Mouse (Mus musculus): ENCODE measurements around the gene Rtl10. TPM values are rescaled to one million over a fixed set of nuclear protein-coding genes. Genes with fewer than 3 reads are reported as not detected.
"Not testable (repeated sequence)": the region's sequence is repeated elsewhere in the genome, so short reads cannot be mapped to it uniquely, and the experiment has no call there.

Gene Rtl10
- polyA plus RNA-seq, 1 experiment from 2014 or later, result 2.9 TPM

- Histone ChIP-seq H3K9ac (no peak overlapping the region), H3K4me2 (no peak overlapping the region), H3K4me3 (no peak overlapping the region), H3K9me3 (no peaks in the 10 kb centered on the region), H3K27ac (replicated peaks) (no peak overlapping the region), H3K27me3 (no peaks in the 10 kb centered on the region), H3K36me3 (no peaks in the 10 kb centered on the region), H3K4me1 (replicated peaks) (no peaks in the 10 kb centered on the region)
- 77% methylated on average over 6 of the region's 6 CpGs for WGBS
- no peak for ATAC-seq (ENCODE audit: low FRiP score, low read depth)
Observed at GRCm38 (mm10) chr16:18513508-18513907, 14.8 kb downstream of the Rtl10 start.

DNA sequence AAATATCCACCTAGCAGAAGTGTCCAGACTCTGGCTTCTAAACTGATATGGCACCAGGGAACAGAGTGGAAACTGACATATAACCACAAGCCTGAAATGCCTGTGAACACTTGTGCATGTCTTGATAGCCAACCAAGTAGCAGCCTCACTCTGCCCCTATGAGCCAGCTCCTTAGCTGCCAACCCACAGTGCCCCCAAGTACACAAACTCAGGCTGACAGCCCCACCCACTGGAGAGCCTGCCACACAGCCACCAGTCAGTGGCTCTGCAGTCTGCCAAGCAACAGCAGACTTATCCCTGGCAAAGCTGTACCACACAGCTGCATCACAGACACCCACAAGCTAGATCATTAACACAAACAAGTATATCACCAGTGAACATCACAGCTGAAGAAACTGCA lies 19.4 kb downstream of the Rtl10 start:
- Histone ChIP-seq H3K27me3 (no peaks in the 10 kb centered on the region), H3K9me3 (no peaks in the 10 kb centered on the region), H3K9ac (no peak overlapping the region), H3K4me2 (no peak overlapping the region), H3K4me3 (no peak overlapping the region), H3K4me1 (replicated peaks) (no peaks in the 10 kb centered on the region), H3K27ac (replicated peaks) (no peak overlapping the region), H3K36me3 (no peaks in the 10 kb centered on the region)
- ATAC-seq (ENCODE audit: low FRiP score, low read depth), result no peak

DNA sequence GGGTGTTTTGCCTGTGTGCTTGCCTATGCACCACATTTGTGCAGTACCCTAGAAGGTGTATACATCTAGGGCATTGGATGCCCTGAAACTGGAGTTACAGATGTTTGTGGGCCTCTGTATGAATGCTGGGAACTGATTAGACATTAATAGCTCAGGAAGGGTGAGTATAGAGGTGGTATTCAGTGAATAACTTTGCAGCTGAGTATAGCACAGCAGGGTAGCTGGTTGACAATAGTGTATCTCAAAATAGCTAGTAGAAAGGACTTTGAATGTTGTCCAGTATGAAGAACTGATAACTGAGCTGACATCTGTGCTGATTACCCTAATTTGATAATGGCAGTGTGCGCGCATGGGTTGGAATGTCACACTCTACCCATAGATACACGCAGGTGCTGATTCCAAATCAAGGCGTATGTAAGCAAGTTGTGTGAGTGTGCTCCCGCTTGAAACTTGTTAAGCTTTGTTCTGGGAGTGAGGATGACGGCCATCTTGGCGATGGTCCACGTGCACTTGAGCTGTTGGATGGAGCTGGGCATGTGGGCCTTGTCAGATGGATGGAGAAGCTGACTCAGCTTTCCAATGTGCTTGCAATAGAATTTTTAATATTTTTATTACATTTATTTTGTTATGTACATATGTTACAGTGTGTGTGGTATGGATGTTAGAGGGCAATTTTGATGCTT lies 25.0 kb downstream of the Rtl10 start:
- Histone ChIP-seq H3K4me2 (no peak overlapping the region), H3K4me3 (no peak overlapping the region), H3K27me3 (no peaks in the 10 kb centered on the region), H3K9me3 (no peaks in the 10 kb centered on the region), H3K4me1 (replicated peaks) (no peaks in the 10 kb centered on the region), H3K27ac (replicated peaks) (no peak overlapping the region), H3K9ac (no peak overlapping the region), H3K36me3 (no peaks in the 10 kb centered on the region)
- no peak for ATAC-seq (ENCODE audit: low FRiP score, low read depth)
- 89% methylated on average over 8 of the region's 8 CpGs for WGBS

GRCm38 (mm10) chr16:18528656-18529055 lies 30.0 kb downstream of the Rtl10 start:
- no peaks in the 10 kb centered on the region for H3K36me3 ChIP-seq
- 86% methylated on average over 5 of the region's 5 CpGs for WGBS
- H3K27me3 ChIP-seq, result no peaks in the 10 kb centered on the region
- H3K9ac ChIP-seq, result no peak overlapping the region
- no peaks in the 10 kb centered on the region for H3K4me1 ChIP-seq (replicated peaks)
- H3K9me3 ChIP-seq, result no peaks in the 10 kb centered on the region
- no peak overlapping the region for H3K4me2 ChIP-seq
- ATAC-seq (ENCODE audit: low FRiP score, low read depth), result no peak
- H3K27ac ChIP-seq (replicated peaks), result no peak overlapping the region
- H3K4me3 ChIP-seq, result no peak overlapping the region

DNA sequence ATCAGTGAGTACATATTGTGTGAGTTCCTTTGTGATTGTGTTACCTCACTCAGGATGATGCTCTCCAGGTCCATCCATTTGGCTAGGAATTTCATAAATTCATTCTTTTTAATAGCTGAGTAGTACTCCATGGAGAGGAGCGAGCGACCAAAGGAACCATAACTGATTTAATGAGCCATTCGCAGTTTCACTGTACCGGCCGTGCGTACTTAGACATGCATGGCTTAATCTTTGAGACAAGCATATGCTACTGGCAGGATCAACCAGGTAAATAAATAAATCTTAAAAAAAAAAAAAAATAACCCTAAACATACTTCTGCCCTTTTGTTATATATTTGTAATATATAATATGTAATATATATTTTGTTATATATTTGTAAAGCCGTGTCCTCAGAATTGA lies 34.4 kb downstream of the Rtl10 start:
- 94% methylated on average over 7 of the region's 7 CpGs for WGBS
- peak; percentile 98 for ATAC-seq (ENCODE audit: low FRiP score, low read depth)
- not testable (repeated sequence) for H3K9ac ChIP-seq; H3K27ac ChIP-seq (replicated peaks); H3K4me3 ChIP-seq; H3K4me2 ChIP-seq; H3K27me3 ChIP-seq; H3K4me1 ChIP-seq (replicated peaks); H3K36me3 ChIP-seq; H3K9me3 ChIP-seq

DNA sequence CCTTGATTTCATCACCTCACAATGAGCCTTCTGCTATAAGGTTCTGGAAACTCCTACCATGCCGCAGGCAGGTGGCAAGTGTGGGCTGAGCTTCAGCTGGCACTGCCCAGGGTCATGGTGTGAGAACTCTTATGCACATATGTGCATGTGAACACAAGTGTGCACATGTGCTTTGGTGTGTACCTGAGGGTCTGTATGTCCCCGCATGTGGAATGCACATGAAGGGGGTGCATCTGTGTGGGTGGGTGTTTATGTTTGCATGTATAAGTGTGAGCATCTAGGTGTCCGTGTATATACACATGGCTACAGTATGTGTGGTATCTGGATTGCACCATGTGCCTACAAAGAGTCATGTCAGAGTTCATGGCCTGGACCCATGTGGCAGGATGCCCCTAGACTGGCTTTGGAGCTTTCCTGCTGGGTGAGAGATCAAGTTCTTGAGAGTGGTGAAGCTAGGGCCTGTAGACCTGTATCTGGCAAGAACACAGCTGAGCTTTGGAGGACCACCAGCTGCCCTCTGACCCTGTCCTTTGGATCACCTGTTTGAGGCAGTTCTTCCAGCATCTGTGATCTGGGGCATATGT lies 38.8 kb downstream of the Rtl10 start:
- no peaks in the 10 kb centered on the region for H3K36me3 ChIP-seq
- no peak overlapping the region for H3K27ac ChIP-seq (replicated peaks)
- no peak for ATAC-seq (ENCODE audit: low FRiP score, low read depth)
- no peak overlapping the region for H3K9ac ChIP-seq
- no peak overlapping the region for H3K4me2 ChIP-seq
- no peaks in the 10 kb centered on the region for H3K27me3 ChIP-seq
- H3K4me3 ChIP-seq, result no peak overlapping the region
- 82% methylated on average over 3 of the region's 3 CpGs for WGBS
- H3K4me1 ChIP-seq (replicated peaks), result no peaks in the 10 kb centered on the region
- H3K9me3 ChIP-seq, result no peaks in the 10 kb centered on the region

DNA sequence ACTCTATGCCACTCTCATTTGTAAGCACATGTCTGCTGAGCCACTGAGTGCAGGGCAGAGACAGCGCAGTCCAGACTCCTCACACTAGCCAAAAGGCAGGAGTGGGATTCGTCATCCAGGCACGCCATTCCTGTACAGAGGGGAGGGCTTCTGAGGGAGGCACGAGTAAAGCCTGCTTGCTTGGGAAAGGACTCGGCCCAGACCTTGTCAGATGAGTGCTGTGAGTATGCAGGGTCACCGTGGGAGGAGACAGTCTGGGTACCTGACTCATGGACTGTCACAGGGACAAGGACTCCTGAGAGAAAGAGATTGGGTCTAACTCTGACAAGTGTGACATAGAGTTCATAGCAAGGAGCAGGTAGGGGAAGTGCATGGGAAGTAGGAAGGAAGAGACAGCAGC lies 40.6 kb downstream of the Rtl10 start:
- H3K4me3 ChIP-seq, result no peak overlapping the region
- H3K36me3 ChIP-seq, result no peaks in the 10 kb centered on the region
- no peak overlapping the region for H3K9ac ChIP-seq
- peaks cover 12% of the 10 kb centered on the region for H3K4me1 ChIP-seq (replicated peaks)
- no peaks in the 10 kb centered on the region for H3K27me3 ChIP-seq
- H3K9me3 ChIP-seq, result no peaks in the 10 kb centered on the region
- 77% methylated on average over 6 of the region's 6 CpGs for whole genome bisulfite sequencing
- H3K4me2 ChIP-seq, result no peak overlapping the region
- no peak for ATAC-seq (ENCODE audit: low FRiP score, low read depth)
- no peak overlapping the region for H3K27ac ChIP-seq (replicated peaks)

GRCm38 (mm10) chr16:18543151-18543829 lies 44.6 kb downstream of the Rtl10 start:
- no peaks in the 10 kb centered on the region for H3K27me3 ChIP-seq
- no peak overlapping the region for H3K27ac ChIP-seq (replicated peaks)
- no peak overlapping the region for H3K4me2 ChIP-seq
- peaks cover 12% of the 10 kb centered on the region for H3K4me1 ChIP-seq (replicated peaks)
- H3K36me3 ChIP-seq, result no peaks in the 10 kb centered on the region
- WGBS, result 32% methylated on average over 8 of the region's 8 CpGs
- no peaks in the 10 kb centered on the region for H3K9me3 ChIP-seq
- H3K9ac ChIP-seq, result no peak overlapping the region
- no peak overlapping the region for H3K4me3 ChIP-seq
- peak; percentile 35; the same call in 1 of the 2 replicates for ATAC-seq (ENCODE audit: low FRiP score, low read depth)

DNA sequence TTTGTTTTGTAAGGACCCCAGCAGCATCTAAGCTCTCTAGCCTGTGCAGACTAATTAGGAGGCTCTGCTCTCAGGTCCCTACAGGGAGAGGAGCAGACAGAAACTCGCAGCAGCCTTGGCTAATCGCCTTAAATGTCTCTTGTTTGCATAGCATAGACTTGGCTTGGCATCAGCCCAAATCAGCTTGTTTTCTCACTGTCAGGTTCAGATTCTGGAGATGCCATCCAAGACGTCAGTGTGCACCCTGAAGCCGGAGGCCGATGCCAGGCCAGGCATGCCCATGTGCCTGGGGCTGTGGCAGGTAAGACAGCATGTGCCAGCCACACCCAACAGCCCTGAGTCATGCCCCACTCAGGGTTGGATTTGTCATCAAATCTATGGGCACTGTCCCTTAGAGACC lies 49.2 kb downstream of the Rtl10 start:
- Histone ChIP-seq H3K4me2 (no peak overlapping the region), H3K36me3 (no peaks in the 10 kb centered on the region), H3K4me3 (no peak overlapping the region), H3K4me1 (replicated peaks) (peaks cover 17% of the 10 kb centered on the region), H3K27ac (replicated peaks) (no peak overlapping the region), H3K9ac (no peak overlapping the region), H3K9me3 (no peaks in the 10 kb centered on the region), H3K27me3 (no peaks in the 10 kb centered on the region)
- no peak for ATAC-seq (ENCODE audit: low FRiP score, low read depth)
- 51% methylated on average over 5 of the region's 5 CpGs for WGBS

Other genes with a start within 250 kb of the Rtl10 start
- 2.2 and 6.0 TPM in 2 replicates for gene Gm49776, start 240.6 kb upstream of the Rtl10 start, polyA plus RNA-seq (2015; fragmentation: Nextera tagmentation; extraction: Ambion mirVana)
- 29.5 and 30.9 TPM in 2 replicates for gene Dgcr8, start 209.7 kb upstream of the Rtl10 start, polyA plus RNA-seq (2015; fragmentation: Nextera tagmentation; extraction: Ambion mirVana)
- 92.5 and 94.0 TPM in 2 replicates for gene Tango2, start 150.8 kb upstream of the Rtl10 start, polyA plus RNA-seq (2015; fragmentation: Nextera tagmentation; extraction: Ambion mirVana)
- 78.7 and 81.3 TPM in 2 replicates for gene Arvcf, start 150.7 kb upstream of the Rtl10 start, polyA plus RNA-seq (2015; fragmentation: Nextera tagmentation; extraction: Ambion mirVana)
- gene Txnrd2, start 72.5 kb upstream of the Rtl10 start, polyA plus RNA-seq (2015; fragmentation: Nextera tagmentation; extraction: Ambion mirVana), result 31.0 and 31.7 TPM in 2 replicates
- gene Comt, start 72.0 kb upstream of the Rtl10 start, polyA plus RNA-seq (2015; fragmentation: Nextera tagmentation; extraction: Ambion mirVana), result 106 and 113 TPM in 2 replicates
- 14.8 and 16.7 TPM in 2 replicates for gene Gnb1l, start 188 bp upstream of the Rtl10 start, polyA plus RNA-seq (2015; fragmentation: Nextera tagmentation; extraction: Ambion mirVana)
- 1.1 and 1.2 TPM in 2 replicates for gene Tbx1, start 91.8 kb downstream of the Rtl10 start, polyA plus RNA-seq (2015; fragmentation: Nextera tagmentation; extraction: Ambion mirVana)
- 11.8 and 14.8 TPM in 2 replicates for gene Gp1bb, start 123.5 kb downstream of the Rtl10 start, polyA plus RNA-seq (2015; fragmentation: Nextera tagmentation; extraction: Ambion mirVana)
- gene Gm49601, start 127.5 kb downstream of the Rtl10 start, polyA plus RNA-seq (2015; fragmentation: Nextera tagmentation; extraction: Ambion mirVana), result 14.8 and 18.8 TPM in 2 replicates
- 192 and 212 TPM in 2 replicates for gene Sept5, start 131.1 kb downstream of the Rtl10 start, polyA plus RNA-seq (2015; fragmentation: Nextera tagmentation; extraction: Ambion mirVana)

Measured in hindbrain, embryonic 15.5 days (tissue).